Mouse (Mus musculus) midbrain, embryonic 14.5 days (tissue): ENCODE measurements around the gene Spata46. TPM values are rescaled to one million over a fixed set of nuclear protein-coding genes. Genes with fewer than 3 reads are reported as not detected.

ENCODE experiments used
- ATAC-seq: fragments of 200-750 bp; cut with Nextera tagmentation; 2 replicates; pipeline ENCODE4 v1.8.0; 2017; ENCODE audit warnings: moderate number of reproducible peaks, moderate library complexity; ENCODE audit not compliant: low FRiP score, low TSS enrichment
- DNase-seq: peaks from one replicate; pipeline ENCODE4 v3.0.0-alpha.2; 2015
- H3K27ac ChIP-seq: fragments of 300-500 bp; sonication (generic); replicated peaks from 2 replicates; pipeline ENCODE4 v1.5.1; 2014; ENCODE audit warnings: mild to moderate bottlenecking, low read depth, low read length, moderate library complexity
- H3K27me3 ChIP-seq: fragments of 300-500 bp; sonication (generic); 2 replicates; pipeline ENCODE4 v1.6.1; 2014; ENCODE audit warnings: low read length, control low read depth, mixed read lengths; ENCODE audit not compliant: control insufficient read depth, insufficient read depth
- H3K36me3 ChIP-seq: fragments of 300-500 bp; sonication (generic); 2 replicates; pipeline ENCODE4 v1.6.1; 2014; ENCODE audit warnings: low read length, control low read depth; ENCODE audit not compliant: control insufficient read depth, insufficient read depth
- H3K4me1 ChIP-seq: fragments of 300-500 bp; sonication (generic); 2 replicates; pipeline ENCODE4 v1.6.1; 2014; ENCODE audit warnings: mild to moderate bottlenecking, antibody characterized with exemption, low read length, control low read depth; ENCODE audit not compliant: control insufficient read depth, insufficient read depth
- H3K4me2 ChIP-seq: fragments of 300-500 bp; sonication (generic); 2 replicates; pipeline ENCODE4 v1.6.1; 2014; ENCODE audit warnings: mild to moderate bottlenecking, low read length, moderate library complexity
- H3K4me3 ChIP-seq: fragments of 300-500 bp; sonication (generic); replicated peaks from 2 replicates; pipeline ENCODE4 v1.5.1; 2014; ENCODE audit warnings: low read depth, low read length
- H3K9ac ChIP-seq: fragments of 300-500 bp; sonication (generic); replicated peaks from 2 replicates; pipeline ENCODE4 v1.6.1; 2014; ENCODE audit warnings: mild to moderate bottlenecking, low read length, moderate library complexity
- H3K9me3 ChIP-seq: fragments of 300-500 bp; sonication (generic); 2 replicates; pipeline ENCODE4 v1.6.1; 2016; ENCODE audit warnings: low read length, control low read depth, mixed read lengths; ENCODE audit not compliant: control insufficient read depth
- WGBS: fragments of 180-500 bp; shearing (Covaris S2); extraction: QIAGEN DNeasy Blood & Tissue Kit; methylation state at CpG from one replicate; pipeline ENCODE4 v1.1.7; 2014; 5-methylcytosine and 5-hydroxymethylcytosine counted together
- polyA plus RNA-seq: library from polyadenylated mRNA; unstranded; fragments of >200 nt; fragmentation: Nextera tagmentation; extraction: Ambion mirVana; gene quantifications from 2 replicates; pipeline ENCODE4 v1.2.1, GENCODE M21; 2014

Spata46 gene
- polyA plus RNA-seq, 1 experiment from 2014 or later = 0.96 TPM

- H3K9ac ChIP-seq = no peak overlapping the region
- no peak for DNase-seq
- H3K4me2 ChIP-seq = no peak overlapping the region
- H3K36me3 ChIP-seq = 0 out of 2 replicates have a peak, but pooled peaks cover 4% of the 10 kb centered on the region
- no peaks in the 10 kb centered on the region for H3K27me3 ChIP-seq
- H3K9me3 ChIP-seq = no peaks in the 10 kb centered on the region
- no peaks in the 10 kb centered on the region for H3K4me1 ChIP-seq
- no peak overlapping the region for H3K27ac ChIP-seq
- no peak for ATAC-seq
- WGBS = 93% methylated on average over 10 of the region's 10 CpGs
- no peak overlapping the region for H3K4me3 ChIP-seq
Observed at GRCm38 (mm10) chr1:170323001-170323400, 14.4 kb downstream of the Spata46 start.

- no peaks in the 10 kb centered on the region for H3K9me3 ChIP-seq
- no peak overlapping the region for H3K27ac ChIP-seq
- H3K36me3 ChIP-seq = no peaks in the 10 kb centered on the region
- DNase-seq = no peak
- H3K4me2 ChIP-seq = no peak overlapping the region
- no peaks in the 10 kb centered on the region for H3K27me3 ChIP-seq
- WGBS = 92% methylated on average over 1 of the region's 1 CpGs
- no peak overlapping the region for H3K4me3 ChIP-seq
- H3K9ac ChIP-seq = no peak overlapping the region
- ATAC-seq = no peak
- no peaks in the 10 kb centered on the region for H3K4me1 ChIP-seq
Observed at GRCm38 (mm10) chr1:170324312-170324711, 15.7 kb downstream of the Spata46 start.

- no peaks in the 10 kb centered on the region for H3K36me3 ChIP-seq
- no peak for DNase-seq
- no peaks in the 10 kb centered on the region for H3K9me3 ChIP-seq
- no peak overlapping the region for H3K4me2 ChIP-seq
- no peak overlapping the region for H3K4me3 ChIP-seq
- H3K9ac ChIP-seq = no peak overlapping the region
- H3K27ac ChIP-seq = no peak overlapping the region
- ATAC-seq = no peak
- 93% methylated on average over 4 of the region's 4 CpGs for WGBS
- H3K4me1 ChIP-seq = no peaks in the 10 kb centered on the region
- H3K27me3 ChIP-seq = no peaks in the 10 kb centered on the region
Observed at GRCm38 (mm10) chr1:170325277-170325676, 16.7 kb downstream of the Spata46 start.

- Histone ChIP-seq H3K9me3 (no peaks in the 10 kb centered on the region), H3K4me2 (no peak overlapping the region), H3K27ac (no peak overlapping the region), H3K4me1 (no peaks in the 10 kb centered on the region), H3K27me3 (no peaks in the 10 kb centered on the region), H3K36me3 (no peaks in the 10 kb centered on the region), H3K9ac (no peak overlapping the region), H3K4me3 (no peak overlapping the region)
- no peak for DNase-seq
- WGBS = 74% methylated on average over 6 of the region's 6 CpGs
- ATAC-seq = no peak
Observed at GRCm38 (mm10) chr1:170331926-170332325, 23.3 kb downstream of the Spata46 start.

- Histone ChIP-seq H3K36me3 (no peaks in the 10 kb centered on the region), H3K27me3 (no peaks in the 10 kb centered on the region), H3K9me3 (no peaks in the 10 kb centered on the region), H3K4me1 (no peaks in the 10 kb centered on the region), H3K9ac (no peak overlapping the region), H3K4me2 (no peak overlapping the region), H3K4me3 (no peak overlapping the region), H3K27ac (no peak overlapping the region)
- ATAC-seq (no peak), DNase-seq (no peak)
- 69% methylated on average over 4 of the region's 4 CpGs for whole genome bisulfite sequencing
Observed at GRCm38 (mm10) chr1:170332775-170333174, 24.2 kb downstream of the Spata46 start.

GRCm38 (mm10) chr1:170339943-170340342, 31.3 kb downstream of the Spata46 start:
- H3K4me2 ChIP-seq = no peak overlapping the region
- 91% methylated on average over 3 of the region's 3 CpGs for WGBS
- no peak for ATAC-seq
- H3K36me3 ChIP-seq = no peaks in the 10 kb centered on the region
- no peak overlapping the region for H3K4me3 ChIP-seq
- H3K27me3 ChIP-seq = no peaks in the 10 kb centered on the region
- H3K4me1 ChIP-seq = no peaks in the 10 kb centered on the region
- H3K9ac ChIP-seq = no peak overlapping the region
- no peaks in the 10 kb centered on the region for H3K9me3 ChIP-seq
- no peak for DNase-seq
- no peak overlapping the region for H3K27ac ChIP-seq

GRCm38 (mm10) chr1:170343081-170343480, 34.5 kb downstream of the Spata46 start:
- H3K9me3 ChIP-seq = no peaks in the 10 kb centered on the region
- no peaks in the 10 kb centered on the region for H3K4me1 ChIP-seq
- H3K4me3 ChIP-seq = no peak overlapping the region
- H3K36me3 ChIP-seq = no peaks in the 10 kb centered on the region
- no peaks in the 10 kb centered on the region for H3K27me3 ChIP-seq
- H3K4me2 ChIP-seq = no peak overlapping the region
- H3K27ac ChIP-seq = no peak overlapping the region
- WGBS = 51% methylated on average over 8 of the region's 8 CpGs
- no peak; the same call in 1 of the 2 replicates for ATAC-seq
- no peak overlapping the region for H3K9ac ChIP-seq
- DNase-seq = peak; percentile 57

- no peaks in the 10 kb centered on the region for H3K4me1 ChIP-seq
- DNase-seq (no peak), ATAC-seq (no peak)
- no peaks in the 10 kb centered on the region for H3K36me3 ChIP-seq
- H3K4me2 ChIP-seq = no peak overlapping the region
- WGBS = 95% methylated on average over 4 of the region's 4 CpGs
- H3K9me3 ChIP-seq = no peaks in the 10 kb centered on the region
- no peak overlapping the region for H3K9ac ChIP-seq
- no peak overlapping the region for H3K27ac ChIP-seq
- H3K27me3 ChIP-seq = no peaks in the 10 kb centered on the region
- no peak overlapping the region for H3K4me3 ChIP-seq
Observed at GRCm38 (mm10) chr1:170343906-170344305, 35.3 kb downstream of the Spata46 start.

- no peaks in the 10 kb centered on the region for H3K4me1 ChIP-seq
- H3K9me3 ChIP-seq = no peaks in the 10 kb centered on the region
- H3K36me3 ChIP-seq = no peaks in the 10 kb centered on the region
- H3K4me2 ChIP-seq = no peak overlapping the region
- H3K27me3 ChIP-seq = no peaks in the 10 kb centered on the region
- no peak overlapping the region for H3K9ac ChIP-seq
- H3K27ac ChIP-seq = no peak overlapping the region
- H3K4me3 ChIP-seq = no peak overlapping the region
- no peak for ATAC-seq
- 77% methylated on average over 3 of the region's 3 CpGs for whole genome bisulfite sequencing
- DNase-seq = no peak
Observed at GRCm38 (mm10) chr1:170346266-170346665, 37.7 kb downstream of the Spata46 start.
